ENCODE assay signal across 24 mouse cellular contexts in genomic region chr15:23581898-23582297, GRCm38 (mm10).
DNase-seq lines count a peak whose midpoint lies in the region; ATAC-seq lines count a peak whose summit lies in the region.
"Had no signal": no experiment of that assay in that cellular context is flagged by ENCODE, and none has a peak within 500 bp of the region (broad histone marks: within the 10 kb centered on the region; RNA-seq: fewer than 3 reads in every experiment).

No protein-coding gene starts in this region.

- no peaks in the 10 kb centered on the region for H3K36me3 ChIP-seq in neural tube, embryonic 12.5 days
- no peaks in the 10 kb centered on the region for H3K36me3 ChIP-seq in neural tube, embryonic 14.5 days (ENCODE audit: control insufficient read depth, insufficient read depth, low read length)
- H3K36me3 ChIP-seq in hindbrain, embryonic 12.5 days, result no peaks in the 10 kb centered on the region
- H3K36me3 ChIP-seq: heart, embryonic 13.5 days; intestine, embryonic 15.5 days; limb, embryonic 12.5 days; lung, embryonic 15.5 days; midbrain, embryonic 10.5 days had no signal

- no peaks in the 10 kb centered on the region for H3K27me3 ChIP-seq in neural tube, embryonic 12.5 days (replicated peaks)
- no peaks in the 10 kb centered on the region for H3K27me3 ChIP-seq in neural tube, embryonic 14.5 days (ENCODE audit: control insufficient read depth, insufficient read depth, low read length)
- H3K27me3 ChIP-seq in hindbrain, embryonic 12.5 days, result no peaks in the 10 kb centered on the region
- H3K27me3 ChIP-seq: heart, embryonic 13.5 days; intestine, embryonic 15.5 days; limb, embryonic 12.5 days; lung, embryonic 15.5 days had no signal

- H3K27ac ChIP-seq in neural tube, embryonic 12.5 days, result no peak overlapping the region
- H3K27ac ChIP-seq in neural tube, embryonic 14.5 days (ENCODE audit: low read depth, low read length), result no peak overlapping the region
- H3K27ac ChIP-seq in hindbrain, embryonic 12.5 days, result no peak overlapping the region
- H3K27ac ChIP-seq: heart, embryonic 13.5 days; hindbrain, embryonic 14.5 days; intestine, embryonic 15.5 days; limb, embryonic 12.5 days; liver, embryonic 14.5 days; lung, embryonic 15.5 days; midbrain, embryonic 10.5 days had no signal

- no peaks in the 10 kb centered on the region for H3K9me3 ChIP-seq in neural tube, embryonic 12.5 days
- H3K9me3 ChIP-seq in neural tube, embryonic 14.5 days (ENCODE audit: control insufficient read depth, low read length), result no peaks in the 10 kb centered on the region
- H3K9me3 ChIP-seq in hindbrain, embryonic 12.5 days (replicated peaks), result no peaks in the 10 kb centered on the region
- H3K9me3 ChIP-seq: heart, embryonic 13.5 days; intestine, embryonic 15.5 days; limb, embryonic 12.5 days; lung, embryonic 15.5 days; midbrain, embryonic 10.5 days had no signal

- DNase-seq in embryo, embryonic 11 days, result peak; percentile 3
- DNase-seq in embryo, embryonic 10 days (ENCODE audit: low spot score), result no peak
- DNase-seq in neural tube, embryonic 10.5 days (ENCODE audit: extremely low spot score, low spot score), result no peak
- peak; percentile 29 for DNase-seq in fibroblast of lung, adult 2 months (ENCODE audit: low read depth)
- DNase-seq in adipocyte (ENCODE audit: low spot score), result no peak
- DNase-seq: adrenal gland, postnatal 10 days; cerebellum, adult 2 months; gastrocnemius, postnatal 10 days; heart, adult 18-20 months; kidney, postnatal 4 days; layer of hippocampus, adult 9-11 months; lung, postnatal 4 days; right cerebral cortex, postnatal 4 days; thymus, adult 2 months had no signal

- no peak overlapping the region for H3K4me3 ChIP-seq in neural tube, embryonic 12.5 days
- H3K4me3 ChIP-seq in neural tube, embryonic 14.5 days (ENCODE audit: low read depth, low read length), result no peak overlapping the region
- H3K4me3 ChIP-seq in hindbrain, embryonic 12.5 days, result no peak overlapping the region
- H3K4me3 ChIP-seq: heart, embryonic 13.5 days; intestine, embryonic 15.5 days; limb, embryonic 12.5 days; lung, embryonic 15.5 days; midbrain, embryonic 10.5 days had no signal

- no peak overlapping the region for H3K4me2 ChIP-seq in neural tube, embryonic 12.5 days (replicated peaks)
- no peak overlapping the region for H3K4me2 ChIP-seq in neural tube, embryonic 14.5 days (ENCODE audit: low read depth, low read length)
- H3K4me2 ChIP-seq in hindbrain, embryonic 12.5 days (replicated peaks), result no peak overlapping the region
- H3K4me2 ChIP-seq: heart, embryonic 13.5 days; hindbrain, embryonic 14.5 days; intestine, embryonic 15.5 days; limb, embryonic 12.5 days; lung, embryonic 15.5 days had no signal

- ATAC-seq in neural tube, embryonic 12.5 days (ENCODE audit: low FRiP score, low read depth), result peak; percentile 41; the same call in 1 of the 2 replicates
- peak; percentile 56; the same call in 1 of the 2 replicates for ATAC-seq in neural tube, embryonic 14.5 days (ENCODE audit: low read depth)
- ATAC-seq in hindbrain, embryonic 12.5 days (ENCODE audit: low FRiP score), result no peak
- ATAC-seq: intestine, embryonic 15.5 days had no signal

- no peak overlapping the region for H3K9ac ChIP-seq in neural tube, embryonic 12.5 days
- H3K9ac ChIP-seq in neural tube, embryonic 14.5 days (replicated peaks; ENCODE audit: low read depth, low read length), result no peak overlapping the region
- H3K9ac ChIP-seq in hindbrain, embryonic 12.5 days, result no peak overlapping the region
- H3K9ac ChIP-seq: heart, embryonic 13.5 days; hindbrain, embryonic 14.5 days; intestine, embryonic 15.5 days; limb, embryonic 12.5 days; liver, embryonic 14.5 days; lung, embryonic 15.5 days had no signal

- WGBS in neural tube, embryonic 12.5 days, result 24% methylated on average over 1 of the region's 1 CpGs
- WGBS in neural tube, embryonic 14.5 days, result 21% methylated on average over 1 of the region's 1 CpGs
- 33% methylated on average over 1 of the region's 1 CpGs for WGBS in hindbrain, embryonic 12.5 days

- no peaks in the 10 kb centered on the region for H3K4me1 ChIP-seq in neural tube, embryonic 12.5 days
- H3K4me1 ChIP-seq in neural tube, embryonic 14.5 days (ENCODE audit: control insufficient read depth, insufficient read depth, low read length), result no peaks in the 10 kb centered on the region
- H3K4me1 ChIP-seq in hindbrain, embryonic 12.5 days, result no peaks in the 10 kb centered on the region
- H3K4me1 ChIP-seq: heart, embryonic 13.5 days; intestine, embryonic 15.5 days; limb, embryonic 12.5 days; lung, embryonic 15.5 days; midbrain, embryonic 10.5 days had no signal

Comparison
In these comparisons a context has a peak if more than half of its experiments do, and no peak if none do; other contexts are left out.
1. DNase-seq: peak in embryo, embryonic 11 days (single experiment) and fibroblast of lung, adult 2 months (single experiment); none in embryo, embryonic 10 days (single experiment), neural tube, embryonic 10.5 days (single experiment) and adipocyte (single experiment).